Mouse (Mus musculus): Measurements from ENCODE around the gene Hist1h3c.
"Not testable (repeated sequence)": the region's sequence is repeated elsewhere in the genome, so short reads cannot be mapped to it uniquely, and the experiment has no call there.

Gene Hist1h3c

GRCm38 (mm10) chr13:23709714-23710373 is 35.6 kb downstream of the Hist1h3c start:
- intact Hi-C loops (cut with DNase I) = no loop called here

- intact Hi-C loops (cut with DNase I) = no loop called here
These were observed 36.7 kb downstream of the Hist1h3c start for GRCm38 (mm10) chr13:23708654-23709053.

DNA sequence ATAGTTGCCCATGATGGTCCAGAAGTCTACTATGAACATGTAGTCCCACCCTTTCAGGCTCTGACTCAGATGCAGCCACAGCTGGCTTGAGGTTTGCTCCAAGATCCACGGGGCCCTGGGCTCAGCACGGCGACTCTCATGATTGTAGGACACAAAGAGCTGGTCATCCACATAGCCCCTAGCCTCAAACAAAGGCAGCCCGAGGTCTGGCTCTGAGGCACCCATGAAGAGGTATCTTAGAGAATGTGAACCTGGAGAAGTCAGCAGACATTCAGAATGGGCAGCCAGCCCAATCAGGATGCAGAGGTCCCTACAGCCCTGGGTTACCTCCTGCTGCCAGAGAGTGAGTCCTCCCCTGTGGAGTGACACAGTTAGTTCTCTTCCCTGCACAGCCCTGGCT is 37.4 kb downstream of the Hist1h3c start:
- intact Hi-C loops (cut with DNase I) = no loop called here

GRCm38 (mm10) chr13:23706771-23707170 is 38.6 kb downstream of the Hist1h3c start:
- intact Hi-C loops (cut with DNase I) = no loop called here

DNA sequence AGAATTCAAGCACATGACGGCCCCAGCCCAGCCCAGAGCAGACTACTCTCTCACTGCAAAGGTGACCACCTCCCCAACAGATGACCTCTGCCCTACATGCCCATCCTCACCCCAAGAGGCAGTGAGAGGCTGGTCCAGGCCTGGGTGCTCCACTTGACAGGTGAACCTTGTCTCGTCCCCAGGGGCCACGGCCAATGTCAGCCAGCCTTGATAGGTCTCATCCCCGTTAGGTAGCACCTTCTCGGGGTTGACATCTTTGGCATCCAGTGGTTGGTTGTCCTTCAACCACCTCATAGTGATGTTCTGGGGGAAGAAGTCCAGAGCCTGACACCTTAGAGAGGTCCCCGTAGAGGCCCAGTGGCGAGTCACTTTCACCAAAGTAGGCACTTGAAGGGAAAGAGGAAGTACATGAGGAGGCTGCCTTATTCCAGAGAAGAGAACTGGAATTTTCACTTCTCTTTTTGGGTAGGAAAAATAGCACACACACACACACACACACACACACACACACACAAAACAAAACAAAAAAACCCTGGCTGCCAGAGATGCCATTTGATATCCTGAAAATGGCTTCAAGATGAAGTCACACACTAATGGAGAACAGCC is 39.5 kb downstream of the Hist1h3c start:
- intact Hi-C loops (cut with DNase I) = no loop called here

DNA sequence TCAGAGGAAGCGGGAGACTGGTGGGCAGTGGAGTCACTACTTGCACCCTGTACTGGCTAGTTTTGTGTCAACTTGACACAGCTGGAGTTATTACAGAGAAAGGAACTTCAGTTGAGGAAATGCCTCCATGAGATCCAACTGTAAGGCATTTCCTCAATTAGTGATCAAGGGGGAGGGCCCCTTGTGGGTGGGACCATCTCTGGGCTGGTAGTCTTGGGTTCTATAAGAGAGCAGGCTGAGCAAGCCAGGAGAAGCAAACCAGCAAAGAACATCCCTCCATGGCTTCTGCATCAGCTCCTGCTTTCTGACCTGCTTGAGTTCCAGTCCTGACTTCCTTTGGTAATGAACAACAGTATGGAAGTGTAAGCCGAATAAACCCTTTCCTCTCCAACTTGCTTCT is 42.6 kb downstream of the Hist1h3c start:
- intact Hi-C loops (cut with DNase I) = not testable (repeated sequence)

GRCm38 (mm10) chr13:23702220-23702619 is 43.2 kb downstream of the Hist1h3c start:
- intact Hi-C loops (cut with DNase I) = no loop called here

DNA sequence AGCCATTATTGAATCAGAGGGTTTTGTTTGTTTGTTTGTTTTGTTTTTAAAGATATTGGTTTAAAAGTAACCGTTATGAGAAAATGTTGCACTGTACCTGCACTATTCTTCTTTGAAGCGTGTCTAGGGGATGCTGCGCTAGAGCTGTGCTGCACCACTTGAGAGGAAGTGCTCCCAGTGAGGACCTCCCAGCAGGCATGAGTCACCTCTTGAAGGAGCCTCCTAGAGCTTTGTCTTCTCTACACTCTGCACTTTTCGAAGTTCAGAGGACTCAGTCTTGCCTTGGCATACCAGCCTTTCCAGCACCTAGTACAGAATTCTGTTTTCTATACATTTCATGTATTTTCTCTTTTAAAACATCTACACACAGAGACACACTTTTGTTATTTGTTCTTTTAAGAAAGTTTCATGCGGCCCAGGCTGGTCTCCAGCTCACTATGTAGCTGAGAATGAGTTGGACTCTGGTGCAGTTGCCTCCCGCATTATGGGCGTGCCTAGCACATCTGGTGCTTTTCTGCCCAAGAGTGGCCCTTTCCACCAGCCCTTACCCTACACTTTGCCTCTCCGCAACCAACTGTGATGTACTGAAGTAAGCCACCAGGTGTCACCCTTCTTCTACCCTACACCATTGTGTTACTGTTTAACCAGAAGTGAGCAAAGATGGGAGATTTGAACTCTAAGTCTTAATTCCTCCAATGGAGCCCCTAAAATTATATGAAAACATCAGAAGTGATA is 44.4 kb downstream of the Hist1h3c start:
- intact Hi-C loops (cut with DNase I) = loop anchor here (1.0 kb wide), 1 partner anchor 33 kb away; no protein-coding TSS in a partner anchor

DNA sequence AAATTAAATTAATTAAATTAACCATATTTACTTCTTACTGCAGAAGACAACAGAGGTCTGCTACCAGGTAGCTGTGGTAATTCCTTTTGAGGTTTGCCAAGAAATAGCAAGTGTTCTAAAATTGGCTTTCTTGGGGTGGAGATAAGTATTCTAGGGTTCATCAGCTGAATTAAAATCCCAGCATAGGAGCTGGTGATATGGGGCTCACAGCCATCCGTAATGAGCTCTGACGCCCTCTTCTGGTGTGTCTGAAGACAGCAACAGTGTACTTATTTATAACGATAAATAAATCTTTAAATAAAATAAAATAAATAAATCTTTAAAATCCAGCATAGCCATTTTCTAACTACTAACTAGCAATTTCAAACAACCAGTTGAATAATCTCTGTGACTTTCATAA is 45.6 kb downstream of the Hist1h3c start:
- intact Hi-C loops (cut with DNase I) = no loop called here

- intact Hi-C loops (cut with DNase I) = loop anchor here (1.0 kb wide), 1 partner anchor 14 kb away; no protein-coding TSS in a partner anchor
These were observed 46.4 kb downstream of the Hist1h3c start for GRCm38 (mm10) chr13:23698996-23699395.

GRCm38 (mm10) chr13:23698300-23698693 is 47.1 kb downstream of the Hist1h3c start, which contains the start of gene Hist1h4c:
TSS of gene Hist1h4c (minus strand) at chr13:23698454.
- intact Hi-C loops (cut with DNase I) = loop anchor here (1.0 kb wide), 1 partner anchor 13 kb away; no protein-coding TSS in a partner anchor

GRCm38 (mm10) chr13:23697491-23698299 is 47.7 kb downstream of the Hist1h3c start:
- intact Hi-C loops (cut with DNase I) = loop anchor here (1.0 kb wide), 1 partner anchor 12 kb away; no protein-coding TSS in a partner anchor

- intact Hi-C loops (cut with DNase I) = no loop called here
These were observed 49.3 kb downstream of the Hist1h3c start for GRCm38 (mm10) chr13:23696061-23696474.

- intact Hi-C loops (cut with DNase I) = no loop called here
These were observed 49.9 kb downstream of the Hist1h3c start, which contains the start of gene Hist1h1t for GRCm38 (mm10) chr13:23695514-23695913. TSS of gene Hist1h1t (plus strand) at chr13:23695814.

Small RNA genes within 50 kb of the gene (microRNA-seq; reads per million reads assigned to microRNA genes)
- gene Gm44314 (0 reads per million in 2 experiments), gene Gm44484 (0 reads per million in 2 experiments)

Measured in adrenal gland (tissue).